Mouse (Mus musculus): ENCODE measurements around the gene Tbx10.

DNA sequence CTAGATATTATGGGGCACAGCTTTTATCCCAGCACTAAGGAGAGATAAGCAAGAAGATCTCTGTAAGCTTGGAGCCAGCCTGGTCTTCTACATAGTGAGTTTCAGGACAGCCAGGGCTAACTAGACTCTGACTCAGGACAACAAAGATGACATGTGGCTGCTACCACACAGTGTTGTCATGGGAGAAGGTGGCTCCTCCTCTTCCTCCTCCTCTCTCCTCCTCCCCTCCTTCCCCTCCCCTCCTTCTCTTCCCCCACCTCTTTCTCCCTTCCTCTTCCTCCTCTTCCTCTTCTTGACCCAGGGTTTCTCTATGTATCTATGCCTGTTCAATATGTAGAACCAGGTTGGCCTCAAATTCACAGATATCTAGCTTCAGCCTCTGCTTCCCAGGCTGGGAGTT, 41.1 kb upstream of the Tbx10 start:
- TF ChIP-seq CTCF (conservative IDR thresholded peaks at IDR 0.05; ENCODE audit: low read length) = no peak
- no peak for TF ChIP-seq NANOG (IDR thresholded peaks at IDR 0.05; ENCODE audit: borderline replicate concordance, low read length)
- no peak for TF ChIP-seq POU5F1 (IDR thresholded peaks at IDR 0.05; ENCODE audit: borderline replicate concordance, low read length)

Measured in E14TG2a.4 (cell line).